Mouse (Mus musculus): ENCODE results near the gene Amh.

Gene Amh

DNA sequence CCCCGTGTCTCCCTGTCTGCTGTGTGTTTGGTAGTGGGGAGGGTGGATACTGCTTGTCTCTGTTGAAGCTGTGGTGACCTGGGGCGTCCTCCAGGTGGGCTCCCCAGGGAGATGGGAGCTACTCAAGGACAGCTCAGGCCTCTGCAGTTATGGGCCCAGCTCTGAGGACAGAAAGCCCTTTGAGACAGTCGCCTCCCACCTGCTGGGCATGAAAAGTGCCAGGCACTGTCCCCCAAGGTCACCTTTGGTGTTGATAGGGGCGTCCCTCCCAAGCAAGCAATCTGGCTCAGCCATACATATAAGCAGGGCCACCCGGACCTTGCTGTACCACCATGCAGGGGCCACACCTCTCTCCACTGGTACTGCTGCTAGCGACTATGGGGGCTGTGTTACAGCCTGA is at the start of gene Amh:
TSS of gene Amh (plus strand) at position 328 of the 400 bp plus-strand sequence.
- in situ Hi-C loops (cut with MseI, MboI), result no loop called here

- in situ Hi-C loops (cut with MseI, MboI), result no loop called here
Observed at GRCm38 (mm10) chr10:80755291-80756015, 49.6 kb upstream of the Amh start.

- in situ Hi-C loops (cut with MseI, MboI), result no loop called here
Observed at GRCm38 (mm10) chr10:80756099-80756498, 48.9 kb upstream of the Amh start.

GRCm38 (mm10) chr10:80756509-80756908 is 48.5 kb upstream of the Amh start:
- in situ Hi-C loops (cut with MseI, MboI), result no loop called here

- in situ Hi-C loops (cut with MseI, MboI), result no loop called here
Observed at GRCm38 (mm10) chr10:80756967-80757366, 48.1 kb upstream of the Amh start.

- in situ Hi-C loops (cut with MseI, MboI), result no loop called here
Observed at GRCm38 (mm10) chr10:80757717-80758116, 47.3 kb upstream of the Amh start.

- in situ Hi-C loops (cut with MseI, MboI), result no loop called here
Observed at GRCm38 (mm10) chr10:80758651-80759050, 46.4 kb upstream of the Amh start.

- in situ Hi-C loops (cut with MseI, MboI), result no loop called here
Observed at GRCm38 (mm10) chr10:80760596-80761524, 44.2 kb upstream of the Amh start.

DNA sequence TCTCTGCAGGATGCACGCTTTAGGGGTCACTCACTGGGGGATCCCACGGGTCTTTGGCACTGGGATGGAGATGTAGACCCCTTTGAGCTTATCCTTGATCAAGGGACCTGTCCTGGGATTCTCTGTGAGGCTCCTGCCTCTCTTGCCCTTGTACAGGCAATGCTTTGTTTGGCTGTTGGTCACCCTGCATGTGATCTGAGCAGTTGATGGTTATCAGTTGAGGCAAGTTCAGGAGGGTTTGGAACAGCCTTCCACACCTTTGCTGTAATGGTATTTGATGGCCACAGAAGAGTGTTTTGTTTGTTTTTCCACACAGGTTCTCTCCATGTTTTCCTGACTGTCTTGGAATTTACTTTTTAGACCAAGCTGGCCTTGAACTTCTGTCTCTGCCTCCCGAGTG is 43.2 kb upstream of the Amh start:
- in situ Hi-C loops (cut with MseI, MboI), result no loop called here

DNA sequence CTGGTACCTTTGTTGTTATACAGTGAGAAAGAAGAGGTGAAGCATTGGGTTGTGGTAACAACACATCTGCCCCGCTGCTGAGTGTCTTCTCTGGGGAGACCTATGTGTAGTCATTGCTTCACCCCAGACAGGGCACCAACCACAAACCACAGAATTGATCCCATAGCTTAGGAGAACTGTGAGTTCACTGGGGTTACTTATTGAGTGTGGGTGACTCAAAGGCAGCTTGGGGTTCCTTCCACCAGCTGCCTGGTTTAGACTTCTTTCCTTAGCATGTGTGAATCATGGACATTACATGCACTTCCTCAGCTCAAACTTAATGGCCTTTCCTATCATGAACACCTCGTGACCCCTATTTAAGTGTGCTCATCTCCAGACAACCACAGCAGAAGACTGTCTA is 41.5 kb upstream of the Amh start:
- in situ Hi-C loops (cut with MseI, MboI), result no loop called here

- in situ Hi-C loops (cut with MseI, MboI), result no loop called here
Observed at GRCm38 (mm10) chr10:80765746-80766145, 39.3 kb upstream of the Amh start.

GRCm38 (mm10) chr10:80766161-80766815 is 38.8 kb upstream of the Amh start:
- in situ Hi-C loops (cut with MseI, MboI), result no loop called here

GRCm38 (mm10) chr10:80768365-80768764 is 36.7 kb upstream of the Amh start:
- in situ Hi-C loops (cut with MseI, MboI), result no loop called here

DNA sequence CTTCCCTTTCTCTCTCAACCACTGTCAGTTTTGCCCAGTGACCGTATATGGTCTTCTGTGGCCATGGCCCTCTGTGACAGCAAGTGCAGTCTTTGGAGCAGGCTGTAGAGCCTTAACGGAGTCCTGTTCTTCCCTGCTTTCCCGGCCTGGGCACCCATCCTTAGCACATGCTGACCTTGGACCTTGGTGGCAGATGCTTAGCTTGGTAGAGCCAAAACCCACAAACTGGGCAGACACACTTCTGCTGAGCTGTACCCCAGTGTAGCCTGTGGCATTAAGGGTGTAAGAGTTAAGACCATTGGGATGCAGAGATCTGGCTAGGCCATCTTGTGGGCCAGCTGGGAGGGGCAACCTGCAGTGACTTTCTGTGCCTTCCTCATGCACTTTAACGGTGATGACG is 31.2 kb upstream of the Amh start:
- in situ Hi-C loops (cut with MseI, MboI), result no loop called here

DNA sequence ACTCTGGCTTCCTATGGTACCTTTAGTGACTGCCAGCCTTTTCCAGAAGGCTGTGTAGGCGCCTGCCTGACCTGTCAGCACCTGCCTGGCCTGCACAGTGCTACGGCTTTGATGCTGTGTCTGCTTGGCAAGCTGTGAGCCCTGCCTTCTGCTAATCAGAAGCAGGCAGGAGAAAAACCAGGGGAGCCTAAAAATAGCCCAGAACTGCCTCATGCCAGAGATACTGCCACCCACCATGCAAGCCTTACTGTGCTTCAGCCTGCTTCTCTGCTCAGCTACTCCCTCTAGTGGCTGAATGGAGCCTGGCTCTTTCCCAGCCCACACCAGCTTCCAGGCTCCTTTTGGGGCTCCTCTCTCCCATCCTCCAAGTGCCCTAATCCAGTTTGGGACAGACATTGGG is 30.5 kb upstream of the Amh start:
- in situ Hi-C loops (cut with MseI, MboI), result no loop called here

DNA sequence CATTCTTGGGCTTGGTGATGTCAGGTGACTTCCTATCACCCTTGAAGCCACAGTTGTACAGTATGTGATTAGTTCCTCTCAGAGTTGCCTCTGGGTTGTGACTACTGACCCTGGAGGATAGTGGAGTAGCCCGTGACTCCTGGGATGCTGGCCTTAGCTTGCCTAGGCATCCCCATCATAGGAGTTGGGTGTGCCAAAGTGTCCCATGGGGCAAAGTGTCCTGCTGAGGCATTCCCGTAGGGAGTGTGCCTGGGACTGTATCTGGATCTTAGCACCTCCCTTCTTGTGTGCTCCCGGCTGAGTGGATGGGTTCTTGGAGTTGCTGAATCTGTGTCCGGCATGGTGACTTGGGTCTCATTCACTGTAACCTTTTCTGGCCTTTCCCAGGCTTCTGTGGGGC is 30.1 kb upstream of the Amh start:
- in situ Hi-C loops (cut with MseI, MboI), result no loop called here

GRCm38 (mm10) chr10:80775731-80776130 is 29.3 kb upstream of the Amh start:
- in situ Hi-C loops (cut with MseI, MboI), result no loop called here

- in situ Hi-C loops (cut with MseI, MboI), result no loop called here
Observed at GRCm38 (mm10) chr10:80776358-80776869, 28.6 kb upstream of the Amh start.

- in situ Hi-C loops (cut with MseI, MboI), result no loop called here
Observed at GRCm38 (mm10) chr10:80777123-80777522, 27.9 kb upstream of the Amh start.

GRCm38 (mm10) chr10:80779565-80779964 is 25.5 kb upstream of the Amh start:
- in situ Hi-C loops (cut with MseI, MboI), result no loop called here

GRCm38 (mm10) chr10:80784302-80784701 is 20.7 kb upstream of the Amh start:
- in situ Hi-C loops (cut with MseI, MboI), result no loop called here

DNA sequence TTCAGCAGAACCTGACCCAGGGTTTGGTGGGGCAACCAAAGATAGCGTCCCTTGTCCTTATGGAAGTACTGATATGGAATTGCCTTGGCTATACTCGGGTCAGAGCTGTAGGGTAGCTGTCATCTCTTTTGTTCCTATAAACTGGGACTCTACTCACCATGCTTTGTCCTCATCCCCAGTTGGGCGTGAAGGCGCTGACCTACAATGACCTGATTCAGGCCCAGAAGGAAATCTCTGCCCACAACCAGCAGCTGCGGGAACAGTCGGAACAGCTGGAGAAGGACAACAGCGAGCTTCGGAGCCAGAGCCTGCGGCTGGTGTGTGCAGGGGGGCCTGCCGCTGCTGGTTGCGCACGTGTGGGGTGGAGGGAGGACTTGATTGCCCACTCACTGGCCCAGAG is 20.2 kb upstream of the Amh start:
- in situ Hi-C loops (cut with MseI, MboI), result no loop called here

Data from mouse trophoblast stem cell (cell line).